In the genomic region with DNA sequence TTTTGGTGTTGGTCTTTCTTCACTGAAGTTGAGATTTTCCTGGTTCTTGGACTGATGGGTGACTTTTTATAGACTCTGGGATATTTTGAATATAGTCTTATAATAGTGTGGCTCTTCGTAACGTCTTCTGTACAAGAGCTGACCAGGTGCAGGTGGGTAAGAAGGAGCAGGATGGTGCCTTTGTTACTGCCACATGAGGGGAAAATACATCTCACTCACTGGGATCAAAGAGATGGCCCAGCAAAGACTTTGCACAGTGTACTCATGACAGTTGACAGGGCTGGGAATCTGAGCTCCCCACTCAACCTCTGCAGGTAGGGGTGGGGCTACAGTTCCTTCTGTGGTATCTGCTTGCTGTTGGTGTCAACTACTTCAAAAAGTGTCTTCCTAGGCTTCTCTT, we compare ENCODE assay signal across 16 mouse cellular contexts.
"Had no signal": no experiment of that assay in that cellular context is flagged by ENCODE, and none has a peak within 500 bp of the region (broad histone marks: within the 10 kb centered on the region; RNA-seq: fewer than 3 reads in every experiment).

No protein-coding gene starts in this region.

- H3K27ac ChIP-seq: neural tube, embryonic 13.5 days; neural tube, embryonic 15.5 days; stomach, embryonic 15.5 days; stomach, postnatal 0 days had no signal

- H3K27me3 ChIP-seq: neural tube, embryonic 13.5 days; neural tube, embryonic 15.5 days; stomach, embryonic 15.5 days had no signal

- H3K4me2 ChIP-seq: neural tube, embryonic 13.5 days; neural tube, embryonic 15.5 days; stomach, embryonic 15.5 days had no signal

- H3K36me3 ChIP-seq: neural tube, embryonic 13.5 days; neural tube, embryonic 15.5 days; stomach, embryonic 15.5 days had no signal

- H3K4me1 ChIP-seq: neural tube, embryonic 13.5 days; neural tube, embryonic 15.5 days; stomach, embryonic 15.5 days had no signal

- DNase-seq: retina, postnatal 1 day; right cerebral cortex, adult 18-20 months; right cerebral cortex, postnatal 14 days; right cerebral cortex, postnatal 25 days; right cerebral cortex, postnatal 4 days; spleen, adult 18-20 months; thymus, adult 18-20 months; thymus, adult 2 months; thymus, postnatal 14 days; thymus, postnatal 25 days; thymus, postnatal 36 days; thymus, postnatal 4 days had no signal

- H3K4me3 ChIP-seq: neural tube, embryonic 13.5 days; neural tube, embryonic 15.5 days; stomach, embryonic 15.5 days had no signal

- H3K9me3 ChIP-seq: neural tube, embryonic 13.5 days; neural tube, embryonic 15.5 days; stomach, embryonic 15.5 days had no signal

- H3K9ac ChIP-seq: neural tube, embryonic 13.5 days; neural tube, embryonic 15.5 days; stomach, embryonic 15.5 days had no signal
